Mouse (Mus musculus) natural killer cell, adult 2 months (primary cell): ENCODE data around the gene Zdhhc19.
A peak's percentile ranks its signal among the peaks of the same experiment; 100 is the strongest.
"Not testable (repeated sequence)": the region's sequence is repeated elsewhere in the genome, so short reads cannot be mapped to it uniquely, and the experiment has no call there.

Source experiments
- DNase-seq, 2 experiments: peaks; one replicate each; pipeline ENCODE4 v3.0.0; 2022; ENCODE audit warnings: low spot score in 2 of 2

The Zdhhc19 gene

GRCm38 (mm10) chr16:32487234-32488111 is 8.6 kb upstream of the Zdhhc19 start, which contains the start of gene Slc51a:
Gene Slc51a, minus strand, starts transcription at chr16:32487879.
- no peak for DNase-seq

- no peak for DNase-seq
These were observed 7.1 kb upstream of the Zdhhc19 start for GRCm38 (mm10) chr16:32488939-32489338.

- not testable (repeated sequence) for DNase-seq
These were observed 1.7 kb upstream of the Zdhhc19 start for GRCm38 (mm10) chr16:32494371-32494770.

- DNase-seq, result no peak
These were observed 2.9 kb downstream of the Zdhhc19 start for GRCm38 (mm10) chr16:32498996-32499395.

- DNase-seq, result peak; percentile 59 to 77
These were observed 3.5 kb downstream of the Zdhhc19 start for GRCm38 (mm10) chr16:32499430-32500037.

- no peak for DNase-seq
These were observed 5.4 kb downstream of the Zdhhc19 start for GRCm38 (mm10) chr16:32501459-32501858.

DNA sequence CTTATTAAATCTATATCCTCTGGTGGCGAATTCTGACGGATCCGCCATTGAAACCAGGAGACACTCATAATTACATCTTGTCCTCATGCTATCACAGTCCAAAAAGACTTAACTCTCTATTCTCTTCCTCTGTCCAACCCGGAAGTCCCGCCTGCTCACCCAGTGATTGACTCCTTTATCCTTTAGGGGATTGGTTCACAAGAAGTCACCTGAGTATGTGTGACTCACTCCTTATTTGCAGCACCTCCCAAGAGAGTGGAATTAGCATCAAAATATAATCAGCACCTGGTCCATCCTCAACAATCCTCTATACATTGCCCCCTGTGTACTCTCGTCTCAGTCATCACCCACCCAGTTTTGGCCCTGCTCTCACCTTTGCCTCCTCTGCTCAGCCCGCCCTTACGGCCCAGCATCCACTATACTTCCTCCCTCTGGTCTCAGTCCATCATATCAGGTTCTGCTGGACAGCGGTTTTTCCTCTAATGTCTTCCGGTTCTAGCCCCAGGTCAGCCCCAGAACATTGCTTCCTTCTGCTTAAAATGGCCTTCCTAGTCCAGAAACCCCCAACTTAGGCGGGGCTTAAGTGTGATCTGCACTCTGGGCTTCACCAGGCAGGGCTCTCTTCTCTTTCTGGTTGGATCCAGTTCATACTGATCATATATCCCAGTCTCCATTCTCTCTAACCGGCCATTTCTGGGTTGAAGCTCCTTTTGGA is 6.7 kb downstream of the Zdhhc19 start:
- no peak for DNase-seq

DNA sequence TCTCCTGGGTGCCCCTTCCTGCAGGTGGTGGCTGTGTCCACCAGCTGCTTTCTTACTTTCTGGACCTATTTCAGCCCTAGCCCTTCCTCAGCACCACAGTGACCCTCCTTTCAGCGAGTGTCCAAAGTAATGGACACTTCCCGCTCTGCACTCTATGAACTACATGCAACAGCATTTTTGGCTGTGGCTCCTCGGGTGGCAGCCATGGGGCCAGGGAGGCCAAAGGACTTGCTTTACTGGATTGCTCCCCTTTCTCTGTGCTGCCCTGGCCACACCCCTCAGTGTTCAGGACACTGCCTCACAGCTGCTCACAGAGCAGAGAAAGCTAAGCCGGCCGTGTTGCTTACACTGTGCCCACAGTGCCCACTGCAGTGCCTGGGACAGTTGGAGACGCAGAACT is 7.6 kb downstream of the Zdhhc19 start:
- DNase-seq, result no peak

DNA sequence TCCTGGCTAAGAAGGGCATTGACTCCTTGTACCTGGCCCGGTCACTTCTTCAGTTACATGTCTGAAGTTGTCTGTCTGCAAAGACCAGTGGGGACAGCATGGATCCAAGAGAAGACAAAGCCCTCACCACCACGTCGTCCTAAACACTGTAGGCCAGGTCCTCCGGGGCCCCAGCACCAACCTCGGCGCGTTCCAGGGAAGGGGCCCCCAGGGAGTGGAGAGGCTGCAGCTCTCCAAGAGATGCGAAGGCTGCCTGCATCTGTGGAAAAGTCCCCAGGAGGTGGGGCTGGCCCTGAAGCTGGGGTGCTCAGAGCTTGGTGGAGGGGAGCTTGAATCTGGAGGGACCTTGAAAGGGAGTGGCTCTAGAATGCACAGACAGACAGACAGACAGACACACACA is 10.2 kb downstream of the Zdhhc19 start:
- DNase-seq, result no peak

- DNase-seq, result no peak
These were observed 10.8 kb downstream of the Zdhhc19 start for GRCm38 (mm10) chr16:32506868-32507267.

DNA sequence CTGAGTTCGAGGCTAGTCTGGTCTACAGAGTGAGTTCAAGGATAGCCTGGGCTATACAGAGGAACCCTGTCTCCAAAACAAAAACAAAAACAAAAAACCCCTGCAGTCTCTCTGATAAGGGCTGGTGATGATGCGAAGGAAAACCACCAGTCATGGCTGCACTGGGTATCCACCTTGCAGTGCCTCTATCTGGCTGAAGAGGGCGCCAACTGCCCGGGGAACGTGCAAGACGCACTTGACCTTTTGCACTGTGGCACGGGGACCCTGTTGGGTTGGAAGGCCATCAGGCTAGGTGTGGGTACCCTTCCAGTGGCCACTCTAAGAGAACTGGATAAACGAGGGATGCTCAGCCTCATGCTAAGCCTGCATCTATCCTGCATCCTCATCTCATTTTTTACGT is 11.3 kb downstream of the Zdhhc19 start:
- DNase-seq, result peak; percentile 46 to 68

- DNase-seq, result no peak
These were observed 12.0 kb downstream of the Zdhhc19 start for GRCm38 (mm10) chr16:32508035-32508434.

DNA sequence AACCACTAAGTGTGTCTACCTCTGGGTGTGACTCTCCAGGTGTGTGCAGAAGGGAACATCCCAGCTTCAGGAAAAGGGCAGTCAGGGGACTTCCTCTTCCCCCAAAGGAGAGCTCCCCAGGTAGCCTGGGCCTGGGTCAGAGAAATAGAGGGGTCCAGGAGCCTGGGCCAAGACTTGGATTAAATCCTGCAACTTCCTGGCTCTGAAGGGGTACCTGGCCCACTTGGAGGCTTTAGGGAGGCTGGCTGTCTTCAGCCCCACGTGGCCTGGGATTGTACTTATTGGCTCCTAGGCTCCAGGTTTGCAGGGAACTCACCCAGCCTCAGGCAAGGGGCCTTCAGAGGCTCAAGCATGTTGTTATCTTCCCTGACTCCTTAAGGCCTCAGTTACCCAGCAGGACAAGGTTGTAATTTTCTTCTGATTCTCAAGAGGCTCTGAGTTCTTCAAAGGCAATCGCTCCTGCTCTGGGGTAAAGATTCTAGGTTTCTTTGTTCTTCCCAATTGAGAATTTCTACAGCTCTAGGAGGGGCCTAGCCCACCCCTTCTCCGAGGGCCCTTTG is 12.5 kb downstream of the Zdhhc19 start:
- no peak for DNase-seq

DNA sequence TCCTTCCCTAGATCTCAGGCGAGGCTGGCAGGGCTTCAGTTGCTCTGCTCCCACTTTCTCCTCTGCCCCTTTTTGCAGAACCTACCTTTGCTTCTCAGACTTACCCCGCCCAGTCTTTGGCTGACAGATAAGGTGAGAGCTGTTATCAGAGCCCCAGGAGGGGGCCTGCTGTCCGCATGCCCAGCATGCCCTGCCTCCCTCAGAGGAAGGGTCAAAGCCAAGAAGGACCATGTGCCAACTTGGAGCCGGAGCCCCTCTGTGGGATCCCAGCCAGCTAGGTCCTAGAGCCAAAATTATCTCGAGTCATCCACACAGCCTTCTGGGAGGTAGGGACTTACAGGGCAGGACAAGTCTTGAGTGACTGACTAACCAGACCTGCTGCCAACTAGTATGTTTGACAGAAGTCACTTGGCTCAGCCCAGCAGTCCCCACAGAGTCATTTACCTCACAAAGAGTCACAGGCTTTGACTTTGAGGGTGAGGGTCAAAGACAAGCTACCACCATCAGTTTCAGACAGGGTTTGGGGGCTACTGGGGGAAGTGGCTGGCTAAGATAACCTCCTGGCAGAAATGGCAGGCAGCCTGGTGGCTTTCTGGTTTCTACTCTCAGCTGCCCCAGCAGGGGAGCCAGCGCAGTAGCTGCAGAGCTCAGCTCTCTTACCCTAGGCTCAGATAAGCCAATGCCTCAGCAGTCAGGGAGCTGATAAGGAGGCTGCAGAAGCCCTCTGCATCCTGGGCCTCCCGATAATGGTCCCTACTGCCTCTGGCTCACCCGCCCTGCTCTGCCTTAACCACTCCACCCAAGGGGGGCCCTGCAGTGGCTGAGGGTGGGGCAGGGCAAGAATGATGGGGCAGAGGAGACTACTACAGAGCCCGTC is 13.2 kb downstream of the Zdhhc19 start:
- DNase-seq, result no peak

DNA sequence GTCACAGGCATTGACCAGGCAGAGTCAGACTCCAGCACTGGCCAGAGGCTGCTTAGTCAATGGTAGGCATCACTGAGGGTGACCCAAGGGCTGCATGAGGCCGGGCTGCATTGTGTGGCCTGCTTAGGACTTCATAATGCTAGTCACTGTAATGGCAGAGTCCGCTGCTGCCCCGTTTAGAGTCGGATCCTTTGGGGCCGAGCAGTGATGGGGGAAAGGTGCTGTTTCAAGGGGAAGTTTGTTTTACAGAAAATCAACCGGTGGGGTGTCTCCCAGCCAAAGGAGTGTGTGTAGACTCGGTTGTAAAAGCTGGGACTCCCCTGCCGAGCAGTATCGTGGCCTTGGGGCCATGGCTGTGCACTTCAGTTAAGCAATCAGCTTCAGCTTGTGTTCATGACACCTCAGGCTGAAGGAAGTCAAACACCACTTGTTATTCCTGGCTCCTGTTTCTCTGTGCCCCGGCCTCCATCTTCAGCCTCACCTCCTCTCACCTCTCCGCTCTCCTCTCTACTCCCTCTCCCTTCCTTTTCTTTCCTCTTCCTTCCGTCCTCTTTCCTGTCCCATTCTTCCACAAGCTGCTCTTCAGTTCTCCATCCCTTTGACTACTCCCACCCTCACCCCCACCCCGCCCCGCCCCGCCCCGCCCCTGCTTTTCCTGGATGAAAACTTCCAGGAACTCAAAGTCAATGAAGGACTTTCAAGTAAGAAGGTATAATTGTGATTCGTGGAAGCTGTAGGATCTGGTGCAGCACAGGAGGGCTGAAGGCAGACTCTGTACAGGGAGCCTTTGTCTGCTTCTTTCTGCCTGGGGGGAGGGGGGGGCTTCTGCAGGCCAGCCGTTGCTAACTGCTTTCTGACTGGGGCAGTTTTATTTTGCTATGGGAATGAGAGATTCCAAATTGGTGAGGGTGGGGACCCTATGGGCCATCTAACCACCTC is 14.6 kb downstream of the Zdhhc19 start:
- no peak for DNase-seq

DNA sequence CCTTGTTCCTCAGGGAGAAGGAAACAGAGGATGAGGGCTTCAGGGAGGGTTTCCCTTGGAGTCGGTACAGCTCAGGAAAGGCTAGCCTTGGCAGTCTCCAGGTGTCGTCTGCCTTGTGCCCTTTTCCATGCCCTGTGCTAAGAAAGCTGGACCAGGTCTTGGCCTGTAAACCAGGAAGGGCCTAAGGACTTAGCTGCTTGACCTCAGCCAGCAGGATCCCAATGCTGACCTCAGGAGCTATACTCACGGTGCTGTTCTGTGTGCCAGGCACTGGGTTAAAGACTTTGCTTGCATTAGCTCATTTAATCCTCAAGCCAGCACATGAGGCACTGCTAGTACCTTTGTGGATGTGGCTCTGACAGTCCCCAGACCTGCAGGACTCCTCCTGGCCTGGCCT is 15.3 kb downstream of the Zdhhc19 start:
- no peak for DNase-seq

- DNase-seq, result no peak
These were observed 15.9 kb downstream of the Zdhhc19 start for GRCm38 (mm10) chr16:32511827-32512490.

DNA sequence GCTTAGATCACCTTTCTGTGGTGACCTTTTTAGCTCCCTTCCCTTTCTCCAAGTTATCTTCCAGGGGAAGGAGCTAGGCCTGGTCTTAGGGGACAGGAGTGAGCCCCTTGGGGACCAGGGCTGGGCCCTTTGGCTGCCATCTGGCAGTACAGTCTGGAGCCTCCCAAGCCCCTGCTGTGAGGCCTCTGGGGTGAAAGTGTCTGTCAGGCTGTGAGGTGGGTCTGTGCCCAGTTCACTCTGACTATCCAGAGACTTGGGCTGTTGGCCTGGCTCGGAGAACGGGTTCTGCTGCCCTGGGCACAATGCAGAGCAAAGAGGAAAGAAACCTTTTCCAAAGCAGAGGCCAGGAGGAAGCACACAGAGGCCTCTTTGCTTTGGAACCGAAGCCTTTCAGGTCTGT is 16.9 kb downstream of the Zdhhc19 start:
- no peak for DNase-seq

DNA sequence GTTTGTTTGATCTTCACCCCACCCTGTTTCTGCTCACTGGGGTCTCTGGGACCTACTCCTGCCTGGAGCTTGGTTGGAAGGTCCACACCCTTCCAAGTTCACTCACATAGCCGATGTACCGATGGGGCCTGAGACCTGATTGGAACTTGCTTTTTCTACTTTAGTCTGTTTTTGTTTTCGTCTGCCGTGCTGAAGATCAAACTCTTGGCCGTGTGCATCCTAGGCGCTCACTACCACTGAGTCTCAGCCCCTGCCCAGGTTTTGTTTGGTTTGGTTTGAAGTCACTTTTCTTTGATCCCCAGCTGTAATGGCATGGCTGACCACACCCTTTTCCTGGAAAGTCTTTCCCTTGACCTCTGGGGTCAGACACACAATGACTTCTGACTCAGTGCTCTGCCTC is 17.3 kb downstream of the Zdhhc19 start:
- no peak for DNase-seq

DNA sequence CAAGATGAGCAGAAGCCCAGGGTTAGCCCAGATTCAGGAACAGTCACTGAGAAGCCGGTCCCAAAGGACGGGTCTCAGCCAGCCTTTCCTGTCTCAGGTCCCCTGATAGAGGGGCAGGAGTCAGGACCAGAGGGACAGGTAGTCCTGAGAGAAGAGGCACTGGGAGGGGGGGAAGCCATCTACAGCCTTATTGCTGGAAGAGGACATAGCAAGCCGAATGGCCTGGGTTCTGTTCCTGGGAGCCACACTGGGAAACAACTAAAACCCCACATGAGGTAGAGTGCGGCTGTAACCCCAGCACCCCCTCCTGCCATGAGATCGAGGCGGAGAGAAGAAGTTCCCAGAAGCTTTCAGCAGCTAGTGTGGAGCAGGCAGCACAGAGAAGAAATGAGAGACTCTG is 17.9 kb downstream of the Zdhhc19 start:
- no peak for DNase-seq
